Mouse (Mus musculus) heart, embryonic 16.5 days (tissue): ENCODE measurements around the gene Mfng. TPM values are rescaled to one million over a fixed set of nuclear protein-coding genes. Genes with fewer than 3 reads are reported as not detected.

Experiments used
- ATAC-seq: fragments of 200-750 bp; cut with Nextera tagmentation; replicated peaks from 2 replicates; pipeline ENCODE4 v1.8.0; 2017; ENCODE audit warnings: moderate number of reproducible peaks; ENCODE audit not compliant: insufficient read depth, low FRiP score; ENCODE audit errors: extremely low read depth
- H3K27ac ChIP-seq: fragments of 300-500 bp; sonication (generic); 2 replicates; pipeline ENCODE4 v1.5.1; 2014; ENCODE audit warnings: mild to moderate bottlenecking, low read length, control low read depth, moderate library complexity
- H3K27me3 ChIP-seq: fragments of 300-500 bp; sonication (generic); 2 replicates; pipeline ENCODE4 v1.6.1; 2014; ENCODE audit warnings: low read length, mixed read lengths; ENCODE audit not compliant: control insufficient read depth, insufficient read depth
- H3K36me3 ChIP-seq: fragments of 300-500 bp; sonication (generic); 2 replicates; pipeline ENCODE4 v1.6.1; 2014; ENCODE audit not compliant: control insufficient read depth, insufficient read depth
- H3K4me1 ChIP-seq: fragments of 300-500 bp; sonication (generic); 2 replicates; pipeline ENCODE4 v1.6.1; 2014; ENCODE audit warnings: low read length, mixed read lengths; ENCODE audit not compliant: control insufficient read depth, insufficient read depth
- H3K4me2 ChIP-seq: fragments of 300-500 bp; sonication (generic); 2 replicates; pipeline ENCODE4 v1.6.1; 2014; ENCODE audit warnings: low read depth, mild to moderate bottlenecking, control low read depth, low read length
- H3K4me3 ChIP-seq: fragments of 300-500 bp; sonication (generic); 2 replicates; pipeline ENCODE4 v1.5.1; 2014; ENCODE audit warnings: mild to moderate bottlenecking, control low read depth, low read length
- H3K9ac ChIP-seq: fragments of 300-500 bp; sonication (generic); 2 replicates; pipeline ENCODE4 v1.6.1; 2014; ENCODE audit warnings: low read length, control low read depth
- H3K9me3 ChIP-seq: fragments of 300-500 bp; sonication (generic); replicated peaks from 2 replicates; pipeline ENCODE4 v1.6.1; 2016; ENCODE audit warnings: low read length; ENCODE audit not compliant: control insufficient read depth
- WGBS: fragments of 180-500 bp; shearing (Covaris S2); extraction: QIAGEN DNeasy Blood & Tissue Kit; methylation state at CpG from one replicate; pipeline ENCODE4 v1.1.7; 2014; 5-methylcytosine and 5-hydroxymethylcytosine counted together
- polyA plus RNA-seq: library from polyadenylated mRNA; unstranded; fragments of >200 nt; fragmentation: Nextera tagmentation; extraction: Ambion mirVana; gene quantifications from 2 replicates; pipeline ENCODE4 v1.2.1, GENCODE M21; 2015

Gene Mfng
- polyA plus RNA-seq, 1 experiment from 2014 or later = 19.8 TPM

DNA sequence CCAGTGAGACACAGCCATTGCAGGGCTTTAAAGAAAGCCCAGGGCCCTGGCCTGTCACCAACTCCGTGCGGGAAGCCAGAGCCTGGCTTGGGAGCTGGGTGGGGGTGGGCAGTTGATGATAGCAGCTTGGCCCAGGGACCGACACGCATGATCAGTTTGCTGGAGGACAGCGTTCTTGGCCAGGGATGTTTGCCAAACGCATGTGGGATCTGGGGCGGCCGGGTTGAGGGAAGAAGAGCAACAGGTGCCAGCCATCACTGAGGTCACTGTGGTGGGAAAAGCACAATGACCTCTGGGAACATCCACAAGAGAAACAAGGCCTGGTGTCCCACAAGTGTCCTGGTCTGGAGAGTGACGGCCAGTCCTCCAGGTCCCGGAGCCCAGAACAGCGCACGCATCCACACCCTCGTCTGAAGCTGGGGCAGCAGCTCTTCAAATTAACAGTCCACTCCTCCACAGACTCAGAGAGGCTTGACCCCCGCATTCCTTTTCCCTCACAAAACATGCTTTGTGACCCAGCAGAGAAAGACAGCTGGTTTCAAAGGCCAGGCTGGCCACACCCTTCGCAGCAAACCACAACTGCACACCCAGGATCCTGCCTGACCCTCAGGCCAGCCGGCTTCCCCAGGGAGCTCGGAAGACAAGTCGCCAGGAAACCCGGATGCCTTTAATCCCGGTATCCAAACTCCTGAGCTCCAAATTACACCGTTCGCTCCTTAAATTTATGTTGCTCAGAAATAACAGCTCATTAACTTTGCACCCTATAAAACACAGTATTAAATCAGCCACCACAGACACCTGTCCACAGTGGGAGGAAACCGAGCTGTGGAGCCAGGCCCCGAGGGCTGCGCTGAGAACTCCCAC, 23.2 kb upstream of the Mfng start:
- Histone ChIP-seq H3K9me3 (no peaks in the 10 kb centered on the region), H3K27ac (peak overlapping the region; percentile 45), H3K9ac (peak overlapping the region; percentile 29), H3K4me1 (peaks cover 26% of the 10 kb centered on the region), H3K27me3 (peaks cover 6% of the 10 kb centered on the region), H3K4me2 (0 out of 2 replicates have a peak overlapping the region, but pooled peaks have one; percentile 10), H3K4me3 (no peak overlapping the region), H3K36me3 (peaks cover 2% of the 10 kb centered on the region; the same call in 1 of the 2 replicates)
- peak; percentile 56 for ATAC-seq
- 41% methylated on average over 25 of the region's 25 CpGs for WGBS

- H3K36me3 ChIP-seq = no peaks in the 10 kb centered on the region
- H3K4me3 ChIP-seq = no peak overlapping the region
- no peak for ATAC-seq
- 79% methylated on average over 12 of the region's 12 CpGs for WGBS
- H3K9me3 ChIP-seq = no peaks in the 10 kb centered on the region
- H3K27me3 ChIP-seq = no peaks in the 10 kb centered on the region
- H3K4me1 ChIP-seq = peaks cover 18% of the 10 kb centered on the region
- peak overlapping the region; percentile 58 for H3K9ac ChIP-seq
- peak overlapping the region; percentile 64 for H3K27ac ChIP-seq
- no peak overlapping the region for H3K4me2 ChIP-seq
Observed at GRCm38 (mm10) chr15:78790990-78791389, 17.7 kb upstream of the Mfng start.

GRCm38 (mm10) chr15:78790451-78790850, 17.2 kb upstream of the Mfng start:
- peak overlapping the region; percentile 58 for H3K9ac ChIP-seq
- 27% methylated on average over 4 of the region's 4 CpGs for WGBS
- ATAC-seq = no peak

GRCm38 (mm10) chr15:78789721-78790323, 16.5 kb upstream of the Mfng start:
- H3K4me2 ChIP-seq = no peak overlapping the region
- peaks cover 17% of the 10 kb centered on the region for H3K4me1 ChIP-seq
- no peak for ATAC-seq
- WGBS = 80% methylated on average over 13 of the region's 13 CpGs
- H3K4me3 ChIP-seq = no peak overlapping the region
- H3K36me3 ChIP-seq = no peaks in the 10 kb centered on the region
- H3K27ac ChIP-seq = peak overlapping the region; percentile 17; the same call in 1 of the 2 replicates
- no peaks in the 10 kb centered on the region for H3K27me3 ChIP-seq
- H3K9ac ChIP-seq = no peak overlapping the region
- no peaks in the 10 kb centered on the region for H3K9me3 ChIP-seq

More at GRCm38 (mm10) chr15:78790451-78790850, 17.2 kb upstream of the Mfng start:
- no peaks in the 10 kb centered on the region for H3K27me3 ChIP-seq
- no peak overlapping the region for H3K4me3 ChIP-seq
- no peaks in the 10 kb centered on the region for H3K9me3 ChIP-seq
- no peak overlapping the region for H3K4me2 ChIP-seq
- H3K4me1 ChIP-seq = peaks cover 17% of the 10 kb centered on the region
- no peaks in the 10 kb centered on the region for H3K36me3 ChIP-seq
- H3K27ac ChIP-seq = peak overlapping the region; percentile 64

- H3K4me1 ChIP-seq = peaks cover 17% of the 10 kb centered on the region
- H3K9me3 ChIP-seq = no peaks in the 10 kb centered on the region
Observed at GRCm38 (mm10) chr15:78788042-78788441, 14.8 kb upstream of the Mfng start.

DNA sequence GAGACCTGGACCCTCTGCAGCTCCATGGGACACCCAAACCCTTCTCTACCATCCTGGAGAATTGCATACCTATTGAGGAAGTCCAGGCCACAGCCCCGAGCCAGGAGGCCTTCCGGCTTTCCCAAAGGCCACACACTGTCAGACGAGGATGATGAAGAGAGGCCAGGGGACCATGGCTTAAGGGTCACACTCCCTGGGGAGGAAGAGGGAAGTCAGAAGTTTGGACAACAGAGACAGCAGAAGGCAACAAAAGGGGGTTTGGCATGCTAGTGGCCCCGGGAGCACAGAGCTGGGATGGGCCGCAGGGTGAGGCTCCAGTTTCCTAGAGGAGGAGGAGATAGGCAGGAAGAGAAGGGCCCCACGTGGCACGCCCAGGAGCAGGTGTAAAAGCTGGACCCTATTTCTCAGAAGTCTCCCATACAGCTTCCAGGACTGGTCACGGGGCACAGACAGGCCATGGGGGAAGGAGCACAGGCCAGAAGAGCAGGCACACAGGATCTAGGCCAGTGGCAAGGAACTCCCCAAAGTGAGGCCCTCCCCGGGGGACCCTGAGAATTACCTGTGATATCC, 14.1 kb upstream of the Mfng start:
- 69% methylated on average over 9 of the region's 9 CpGs for WGBS

More at GRCm38 (mm10) chr15:78788042-78788441, 14.8 kb upstream of the Mfng start:
- Histone ChIP-seq H3K36me3 (no peaks in the 10 kb centered on the region), H3K4me2 (no peak overlapping the region), H3K9ac (no peak overlapping the region), H3K27me3 (no peaks in the 10 kb centered on the region), H3K4me3 (no peak overlapping the region), H3K27ac (peak overlapping the region; percentile 78)
- WGBS = 74% methylated on average over 3 of the region's 3 CpGs
- 0 out of 2 replicates have a peak, but pooled peaks have one; percentile 16 for ATAC-seq

DNA sequence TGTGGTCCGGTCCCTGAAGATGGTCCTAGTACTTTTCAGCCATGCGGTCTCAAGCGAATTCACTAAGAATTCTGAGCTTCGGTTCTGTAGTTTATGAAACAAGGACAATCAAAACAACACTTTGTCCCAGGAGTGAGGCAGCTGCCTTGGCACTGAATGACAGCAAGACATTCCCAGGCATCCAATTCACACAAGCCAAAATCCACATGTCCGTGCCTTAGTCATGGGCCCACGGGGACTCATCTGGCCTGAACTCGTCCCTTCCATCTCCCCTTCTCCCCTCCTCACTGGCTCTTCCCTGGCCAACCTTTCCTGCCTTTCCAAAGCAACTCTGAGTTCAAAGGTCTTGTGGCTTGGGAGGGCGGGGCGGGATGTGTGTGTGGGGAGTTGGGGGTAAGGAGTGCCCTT, 13.1 kb upstream of the Mfng start:
- no peak for ATAC-seq
- 0 out of 2 replicates have a peak overlapping the region, but pooled peaks have one; percentile 1 for H3K9ac ChIP-seq

More for the DNA sequence above, 14.1 kb upstream of the Mfng start:
- Histone ChIP-seq H3K4me2 (no peak overlapping the region), H3K4me1 (peaks cover 17% of the 10 kb centered on the region), H3K4me3 (no peak overlapping the region), H3K27ac (peak overlapping the region; percentile 78), H3K9me3 (no peaks in the 10 kb centered on the region), H3K9ac (no peak overlapping the region), H3K36me3 (no peaks in the 10 kb centered on the region), H3K27me3 (no peaks in the 10 kb centered on the region)
- ATAC-seq = no peak

DNA sequence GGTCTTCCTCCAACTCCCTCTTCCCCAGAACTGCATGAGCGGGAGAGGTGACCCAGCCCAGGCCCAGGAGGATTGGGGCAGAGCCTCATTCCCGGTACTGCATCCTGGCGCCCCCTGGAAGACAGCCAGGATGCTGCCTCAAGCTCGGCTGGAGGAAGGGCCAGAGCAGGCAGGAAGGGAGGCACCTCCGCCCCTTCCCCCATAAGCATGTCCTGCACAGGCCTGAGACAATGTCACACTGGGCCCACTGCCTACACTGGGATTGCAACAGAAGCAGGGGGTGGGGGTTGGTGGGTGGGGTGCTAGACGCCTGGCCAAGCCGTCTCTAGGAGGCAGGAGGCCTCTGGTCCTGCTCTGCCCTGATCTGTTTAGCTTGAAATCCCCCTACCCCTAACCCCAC, 12.7 kb upstream of the Mfng start:
- no peaks in the 10 kb centered on the region for H3K27me3 ChIP-seq
- no peak overlapping the region for H3K4me2 ChIP-seq
- no peaks in the 10 kb centered on the region for H3K9me3 ChIP-seq
- peak overlapping the region; percentile 78 for H3K27ac ChIP-seq
- WGBS = 26% methylated on average over 7 of the region's 7 CpGs
- no peak overlapping the region for H3K4me3 ChIP-seq
- H3K4me1 ChIP-seq = peaks cover 16% of the 10 kb centered on the region
- H3K36me3 ChIP-seq = no peaks in the 10 kb centered on the region
- peak; percentile 75 for ATAC-seq
- H3K9ac ChIP-seq = 0 out of 2 replicates have a peak overlapping the region, but pooled peaks have one; percentile 1

More for the DNA sequence above, 13.1 kb upstream of the Mfng start:
- Histone ChIP-seq H3K9me3 (no peaks in the 10 kb centered on the region), H3K36me3 (no peaks in the 10 kb centered on the region), H3K27me3 (no peaks in the 10 kb centered on the region), H3K27ac (peak overlapping the region; percentile 78), H3K4me1 (peaks cover 17% of the 10 kb centered on the region), H3K4me3 (no peak overlapping the region), H3K4me2 (no peak overlapping the region)
- WGBS = 73% methylated on average over 9 of the region's 9 CpGs
